Mouse (Mus musculus) embryonic facial prominence, embryonic 13.5 days (tissue): ENCODE measurements at regions not wholly inside any gene's neighbourhood (a gene's known extent, or its start where the extent isn't known, plus 50 kb on each side); places are given as distances from the start of the nearest gene placed in this dataset.
A peak's percentile ranks its signal among the peaks of the same experiment; 100 is the strongest.

Source experiments
- ATAC-seq: fragments of 200-750 bp; cut with Nextera tagmentation; 2 replicates; pipeline ENCODE4 v1.8.0; 2017; ENCODE audit warnings: low read depth; ENCODE audit not compliant: insufficient number of reproducible peaks, insufficient read depth, low FRiP score, low TSS enrichment
- H3K27ac ChIP-seq: fragments of 300-500 bp; sonication (generic); 2 replicates; pipeline ENCODE4 v1.5.1; 2015; ENCODE audit warnings: moderate library complexity, mild to moderate bottlenecking, inconsistent platforms
- H3K27me3 ChIP-seq: fragments of 300-500 bp; sonication (generic); 2 replicates; pipeline ENCODE4 v1.6.1; 2015; ENCODE audit warnings: mild to moderate bottlenecking, inconsistent platforms
- H3K36me3 ChIP-seq: fragments of 300-500 bp; sonication (generic); 2 replicates; pipeline ENCODE4 v1.6.1; 2015; ENCODE audit warnings: mild to moderate bottlenecking, inconsistent platforms
- H3K4me1 ChIP-seq: fragments of 300-500 bp; sonication (generic); 2 replicates; pipeline ENCODE4 v1.6.1; 2015; ENCODE audit warnings: inconsistent platforms
- H3K4me2 ChIP-seq: fragments of 300-500 bp; sonication (generic); 2 replicates; pipeline ENCODE4 v1.6.1; 2015; ENCODE audit warnings: moderate library complexity, mild to moderate bottlenecking, inconsistent platforms
- H3K4me3 ChIP-seq: fragments of 300-500 bp; sonication (generic); 2 replicates; pipeline ENCODE4 v1.5.1; 2015; ENCODE audit warnings: mild to moderate bottlenecking, inconsistent platforms
- H3K9ac ChIP-seq: fragments of 300-500 bp; sonication (generic); 2 replicates; pipeline ENCODE4 v1.6.1; 2015; ENCODE audit warnings: mild to moderate bottlenecking, inconsistent platforms
- H3K9me3 ChIP-seq: fragments of 300-500 bp; sonication (generic); 2 replicates; pipeline ENCODE4 v1.6.1; 2016; ENCODE audit warnings: inconsistent platforms
- WGBS: fragments of 180-500 bp; shearing (Covaris S2); methylation state at CpG from one replicate; pipeline ENCODE4 v1.1.7; 2015; ENCODE audit warnings: mixed read lengths; 5-methylcytosine and 5-hydroxymethylcytosine counted together

- Histone ChIP-seq H3K4me1 (no peaks in the 10 kb centered on the region), H3K4me2 (no peak overlapping the region), H3K9ac (no peak overlapping the region), H3K36me3 (no peaks in the 10 kb centered on the region), H3K9me3 (no peaks in the 10 kb centered on the region), H3K27me3 (no peaks in the 10 kb centered on the region), H3K4me3 (no peak overlapping the region), H3K27ac (no peak overlapping the region)
- 66% methylated on average over 2 of the region's 2 CpGs for WGBS
- ATAC-seq: no peak
Measured at GRCm38 (mm10) chr3:33440905-33441304, 297.9 kb upstream of the Pex5l start.

- no peak overlapping the region for H3K4me3 ChIP-seq
- H3K4me1 ChIP-seq: no peaks in the 10 kb centered on the region
- H3K4me2 ChIP-seq: no peak overlapping the region
- no peak overlapping the region for H3K27ac ChIP-seq
- H3K27me3 ChIP-seq: no peaks in the 10 kb centered on the region
- no peaks in the 10 kb centered on the region for H3K9me3 ChIP-seq
- H3K36me3 ChIP-seq: no peaks in the 10 kb centered on the region
- no peak for ATAC-seq
- no peak overlapping the region for H3K9ac ChIP-seq
Measured at GRCm38 (mm10) chr3:33440500-33440899, 297.5 kb upstream of the Pex5l start.

- Histone ChIP-seq H3K9ac (no peak overlapping the region), H3K27ac (no peak overlapping the region), H3K9me3 (no peaks in the 10 kb centered on the region), H3K36me3 (no peaks in the 10 kb centered on the region), H3K4me1 (no peaks in the 10 kb centered on the region), H3K27me3 (no peaks in the 10 kb centered on the region), H3K4me2 (no peak overlapping the region), H3K4me3 (no peak overlapping the region)
- 46% methylated on average over 3 of the region's 3 CpGs for WGBS
- no peak for ATAC-seq
Measured at GRCm38 (mm10) chr3:33416922-33417321, 273.9 kb upstream of the Pex5l start.

GRCm38 (mm10) chr3:33416321-33416720 lies 273.3 kb upstream of the Pex5l start:
- Histone ChIP-seq H3K36me3 (no peaks in the 10 kb centered on the region), H3K4me1 (no peaks in the 10 kb centered on the region), H3K4me3 (no peak overlapping the region), H3K27me3 (no peaks in the 10 kb centered on the region), H3K27ac (no peak overlapping the region), H3K4me2 (no peak overlapping the region), H3K9ac (no peak overlapping the region), H3K9me3 (no peaks in the 10 kb centered on the region)
- 49% methylated on average over 1 of the region's 1 CpGs for WGBS
- no peak for ATAC-seq

- H3K36me3 ChIP-seq: no peaks in the 10 kb centered on the region
- WGBS: 74% methylated on average over 2 of the region's 2 CpGs
- no peaks in the 10 kb centered on the region; the same call in 1 of the 2 replicates for H3K4me1 ChIP-seq
- no peak overlapping the region for H3K9ac ChIP-seq
- no peak overlapping the region for H3K27ac ChIP-seq
- no peak overlapping the region for H3K4me2 ChIP-seq
- no peak for ATAC-seq
- H3K4me3 ChIP-seq: no peak overlapping the region
- no peaks in the 10 kb centered on the region for H3K9me3 ChIP-seq
- no peaks in the 10 kb centered on the region for H3K27me3 ChIP-seq
Measured at GRCm38 (mm10) chr3:33401904-33402303, 258.9 kb upstream of the Pex5l start.

- Histone ChIP-seq H3K4me3 (no peak overlapping the region), H3K4me2 (no peak overlapping the region), H3K36me3 (no peaks in the 10 kb centered on the region), H3K27me3 (no peaks in the 10 kb centered on the region), H3K4me1 (no peaks in the 10 kb centered on the region; the same call in 1 of the 2 replicates), H3K9ac (no peak overlapping the region), H3K27ac (no peak overlapping the region), H3K9me3 (no peaks in the 10 kb centered on the region)
- 79% methylated on average over 8 of the region's 8 CpGs for WGBS
- no peak for ATAC-seq
Measured at GRCm38 (mm10) chr3:33399321-33399720, 256.3 kb upstream of the Pex5l start.

- Histone ChIP-seq H3K9ac (no peak overlapping the region), H3K9me3 (no peaks in the 10 kb centered on the region), H3K27me3 (no peaks in the 10 kb centered on the region), H3K4me3 (no peak overlapping the region), H3K4me2 (no peak overlapping the region), H3K36me3 (no peaks in the 10 kb centered on the region), H3K27ac (no peak overlapping the region), H3K4me1 (no peaks in the 10 kb centered on the region; the same call in 1 of the 2 replicates)
- WGBS: 63% methylated on average over 2 of the region's 2 CpGs
- no peak for ATAC-seq
Measured at GRCm38 (mm10) chr3:33398326-33398725, 255.3 kb upstream of the Pex5l start.

- Histone ChIP-seq H3K36me3 (no peaks in the 10 kb centered on the region), H3K4me1 (no peaks in the 10 kb centered on the region; the same call in 1 of the 2 replicates), H3K4me2 (no peak overlapping the region), H3K27ac (no peak overlapping the region), H3K27me3 (no peaks in the 10 kb centered on the region), H3K9me3 (no peaks in the 10 kb centered on the region), H3K9ac (no peak overlapping the region), H3K4me3 (no peak overlapping the region)
- ATAC-seq: 0 out of 2 replicates have a peak, but pooled peaks have one; percentile 32
- WGBS: 29% methylated on average over 6 of the region's 6 CpGs
Measured at GRCm38 (mm10) chr3:33397217-33397616, 254.2 kb upstream of the Pex5l start.

GRCm38 (mm10) chr3:33392541-33392822 lies 249.4 kb upstream of the Pex5l start:
- no peak for ATAC-seq
- no peaks in the 10 kb centered on the region; the same call in 1 of the 2 replicates for H3K4me1 ChIP-seq
- WGBS: 63% methylated on average over 1 of the region's 1 CpGs

GRCm38 (mm10) chr3:33391765-33392540 lies 248.9 kb upstream of the Pex5l start:
- no peak overlapping the region for H3K4me3 ChIP-seq
- H3K4me2 ChIP-seq: no peak overlapping the region
- 74% methylated on average over 4 of the region's 4 CpGs for WGBS
- no peaks in the 10 kb centered on the region for H3K27me3 ChIP-seq
- ATAC-seq: 0 out of 2 replicates have a peak, but pooled peaks have one; percentile 26
- H3K27ac ChIP-seq: no peak overlapping the region
- no peaks in the 10 kb centered on the region for H3K4me1 ChIP-seq
- no peaks in the 10 kb centered on the region for H3K9me3 ChIP-seq
- no peak overlapping the region for H3K9ac ChIP-seq
- no peaks in the 10 kb centered on the region for H3K36me3 ChIP-seq

More at GRCm38 (mm10) chr3:33392541-33392822, 249.4 kb upstream of the Pex5l start:
- no peak overlapping the region for H3K27ac ChIP-seq
- H3K9ac ChIP-seq: no peak overlapping the region
- no peaks in the 10 kb centered on the region for H3K36me3 ChIP-seq
- H3K27me3 ChIP-seq: no peaks in the 10 kb centered on the region
- H3K4me3 ChIP-seq: no peak overlapping the region
- H3K9me3 ChIP-seq: no peaks in the 10 kb centered on the region
- no peak overlapping the region for H3K4me2 ChIP-seq

GRCm38 (mm10) chr3:33388171-33388570 lies 245.1 kb upstream of the Pex5l start:
- ATAC-seq: no peak
- 63% methylated on average over 1 of the region's 1 CpGs for WGBS
- no peaks in the 10 kb centered on the region for H3K36me3 ChIP-seq
- H3K4me1 ChIP-seq: no peaks in the 10 kb centered on the region
- H3K27ac ChIP-seq: no peak overlapping the region
- no peaks in the 10 kb centered on the region for H3K9me3 ChIP-seq
- no peak overlapping the region for H3K9ac ChIP-seq
- H3K4me2 ChIP-seq: no peak overlapping the region
- H3K4me3 ChIP-seq: no peak overlapping the region
- H3K27me3 ChIP-seq: no peaks in the 10 kb centered on the region

GRCm38 (mm10) chr3:33383622-33384021 lies 240.6 kb upstream of the Pex5l start:
- Histone ChIP-seq H3K4me2 (no peak overlapping the region), H3K4me3 (no peak overlapping the region), H3K4me1 (no peaks in the 10 kb centered on the region), H3K27me3 (no peaks in the 10 kb centered on the region), H3K9me3 (no peaks in the 10 kb centered on the region), H3K36me3 (no peaks in the 10 kb centered on the region), H3K9ac (no peak overlapping the region), H3K27ac (no peak overlapping the region)
- ATAC-seq: no peak
- 94% methylated on average over 1 of the region's 1 CpGs for WGBS
